Mouse (Mus musculus) kidney, embryonic 14.5 days (tissue): Measurements from ENCODE around the gene Rock2. TPM values are rescaled to one million over a fixed set of nuclear protein-coding genes. Genes with fewer than 3 reads are reported as not detected.

Source experiments
- ATAC-seq: fragments of 200-750 bp; cut with Nextera tagmentation; 2 replicates; pipeline ENCODE4 v1.8.0; 2017; ENCODE audit warnings: moderate number of reproducible peaks, mild to moderate bottlenecking, moderate TSS enrichment, moderate library complexity; ENCODE audit not compliant: low FRiP score, low TSS enrichment
- H3K27ac ChIP-seq: fragments of 300-500 bp; sonication (generic); 2 replicates; pipeline ENCODE4 v1.5.1; 2014; ENCODE audit warnings: low read depth, mild to moderate bottlenecking, low read length, moderate library complexity, mixed read lengths
- H3K27me3 ChIP-seq: fragments of 300-500 bp; sonication (generic); 2 replicates; pipeline ENCODE4 v1.6.1; 2014; ENCODE audit warnings: mild to moderate bottlenecking, low read length; ENCODE audit not compliant: control insufficient read depth, insufficient read depth
- H3K36me3 ChIP-seq: fragments of 300-500 bp; sonication (generic); 2 replicates; pipeline ENCODE4 v1.6.1; 2014; ENCODE audit warnings: low read length, mixed read lengths; ENCODE audit not compliant: control insufficient read depth, insufficient read depth
- H3K4me1 ChIP-seq: fragments of 300-500 bp; sonication (generic); 2 replicates; pipeline ENCODE4 v1.6.1; 2014; ENCODE audit warnings: low read length, mixed read lengths; ENCODE audit not compliant: control insufficient read depth, insufficient read depth
- H3K4me2 ChIP-seq: fragments of 300-500 bp; sonication (generic); replicated peaks from 2 replicates; pipeline ENCODE4 v1.6.1; 2014; ENCODE audit warnings: low read depth, mild to moderate bottlenecking, low read length
- H3K4me3 ChIP-seq: fragments of 300-500 bp; sonication (generic); 2 replicates; pipeline ENCODE4 v1.5.1; 2014; ENCODE audit warnings: mild to moderate bottlenecking, low read length
- H3K9ac ChIP-seq: fragments of 300-500 bp; sonication (generic); 2 replicates; pipeline ENCODE4 v1.6.1; 2014; ENCODE audit warnings: low read depth, mild to moderate bottlenecking, low read length, moderate library complexity
- H3K9me3 ChIP-seq: fragments of 300-500 bp; sonication (generic); 2 replicates; pipeline ENCODE4 v1.6.1; 2016; ENCODE audit warnings: low read length; ENCODE audit not compliant: control insufficient read depth
- WGBS: fragments of 180-500 bp; shearing (Covaris S2); extraction: QIAGEN DNeasy Blood & Tissue Kit; methylation state at CpG from one replicate; pipeline ENCODE4 v1.1.7; 2014; 5-methylcytosine and 5-hydroxymethylcytosine counted together
- polyA plus RNA-seq: library from polyadenylated mRNA; unstranded; fragments of >200 nt; fragmentation: Nextera tagmentation; extraction: Ambion mirVana; gene quantifications from 2 replicates; pipeline ENCODE4 v1.2.1, GENCODE M21; 2014

Rock2 gene
- polyA plus RNA-seq, 1 experiment from 2014 or later: 22.3 TPM

- Histone ChIP-seq H3K4me1 (no peaks in the 10 kb centered on the region), H3K9me3 (no peaks in the 10 kb centered on the region), H3K36me3 (no peaks in the 10 kb centered on the region), H3K4me3 (no peak overlapping the region), H3K27ac (no peak overlapping the region), H3K27me3 (no peaks in the 10 kb centered on the region), H3K9ac (no peak overlapping the region), H3K4me2 (no peak overlapping the region)
- WGBS: 80% methylated on average over 4 of the region's 4 CpGs
- no peak for ATAC-seq
Measured at GRCm38 (mm10) chr12:16858081-16858480, 36.6 kb upstream of the Rock2 start.

GRCm38 (mm10) chr12:16859781-16860180 is 34.9 kb upstream of the Rock2 start:
- Histone ChIP-seq H3K4me2 (no peak overlapping the region), H3K27me3 (no peaks in the 10 kb centered on the region), H3K36me3 (no peaks in the 10 kb centered on the region), H3K27ac (no peak overlapping the region), H3K4me1 (no peaks in the 10 kb centered on the region), H3K9me3 (no peaks in the 10 kb centered on the region), H3K4me3 (no peak overlapping the region), H3K9ac (no peak overlapping the region)
- ATAC-seq: no peak
- WGBS: 91% methylated on average over 2 of the region's 2 CpGs

- no peak overlapping the region for H3K4me3 ChIP-seq
- H3K27ac ChIP-seq: peak overlapping the region; percentile 67
- no peaks in the 10 kb centered on the region for H3K9me3 ChIP-seq
- no peak overlapping the region for H3K4me2 ChIP-seq
- H3K9ac ChIP-seq: no peak overlapping the region
- WGBS: 66% methylated on average over 1 of the region's 1 CpGs
- no peaks in the 10 kb centered on the region for H3K36me3 ChIP-seq
- ATAC-seq: 0 out of 2 replicates have a peak, but pooled peaks have one; percentile 41
- H3K27me3 ChIP-seq: no peaks in the 10 kb centered on the region
- peaks cover under 1% of the 10 kb centered on the region; the same call in 1 of the 2 replicates for H3K4me1 ChIP-seq
Measured at GRCm38 (mm10) chr12:16860533-16860932, 34.2 kb upstream of the Rock2 start.

- WGBS: 25% methylated on average over 3 of the region's 3 CpGs
- no peak overlapping the region for H3K4me3 ChIP-seq
- H3K27ac ChIP-seq: peak overlapping the region; percentile 67; the same call in 1 of the 2 replicates
- H3K9me3 ChIP-seq: no peaks in the 10 kb centered on the region
- peak; percentile 79 for ATAC-seq
- no peaks in the 10 kb centered on the region for H3K27me3 ChIP-seq
- H3K9ac ChIP-seq: no peak overlapping the region
- H3K36me3 ChIP-seq: no peaks in the 10 kb centered on the region
- peaks cover 5% of the 10 kb centered on the region; the same call in 1 of the 2 replicates for H3K4me1 ChIP-seq
- no peak overlapping the region for H3K4me2 ChIP-seq
Measured at GRCm38 (mm10) chr12:16860961-16861360, 33.7 kb upstream of the Rock2 start.

GRCm38 (mm10) chr12:16864477-16864876 is 30.2 kb upstream of the Rock2 start:
- Histone ChIP-seq H3K9ac (no peak overlapping the region), H3K4me1 (peaks cover 17% of the 10 kb centered on the region), H3K9me3 (no peaks in the 10 kb centered on the region), H3K4me3 (no peak overlapping the region), H3K27ac (no peak overlapping the region), H3K4me2 (no peak overlapping the region), H3K27me3 (no peaks in the 10 kb centered on the region), H3K36me3 (no peaks in the 10 kb centered on the region)
- 91% methylated on average over 4 of the region's 4 CpGs for WGBS
- ATAC-seq: no peak

GRCm38 (mm10) chr12:16865871-16866270 is 28.8 kb upstream of the Rock2 start:
- H3K4me1 ChIP-seq: peaks cover 25% of the 10 kb centered on the region
- H3K4me3 ChIP-seq: no peak overlapping the region
- ATAC-seq: no peak
- H3K9me3 ChIP-seq: no peaks in the 10 kb centered on the region
- WGBS: 19% methylated on average over 3 of the region's 3 CpGs
- no peak overlapping the region for H3K27ac ChIP-seq
- no peak overlapping the region for H3K9ac ChIP-seq
- H3K4me2 ChIP-seq: no peak overlapping the region
- no peaks in the 10 kb centered on the region for H3K36me3 ChIP-seq
- H3K27me3 ChIP-seq: no peaks in the 10 kb centered on the region

GRCm38 (mm10) chr12:16866460-16866859 is 28.2 kb upstream of the Rock2 start:
- peaks cover 25% of the 10 kb centered on the region for H3K4me1 ChIP-seq
- no peak overlapping the region for H3K9ac ChIP-seq
- H3K36me3 ChIP-seq: no peaks in the 10 kb centered on the region
- WGBS: 6% methylated on average over 3 of the region's 3 CpGs
- no peaks in the 10 kb centered on the region for H3K9me3 ChIP-seq
- ATAC-seq: peak; percentile 56
- no peak overlapping the region for H3K4me3 ChIP-seq
- no peak overlapping the region for H3K4me2 ChIP-seq
- no peaks in the 10 kb centered on the region for H3K27me3 ChIP-seq
- 0 out of 2 replicates have a peak overlapping the region, but pooled peaks have one; percentile 9 for H3K27ac ChIP-seq

GRCm38 (mm10) chr12:16867306-16867705 is 27.4 kb upstream of the Rock2 start:
- Histone ChIP-seq H3K27ac (no peak overlapping the region), H3K27me3 (no peaks in the 10 kb centered on the region), H3K9me3 (no peaks in the 10 kb centered on the region), H3K36me3 (no peaks in the 10 kb centered on the region), H3K4me2 (no peak overlapping the region), H3K4me3 (no peak overlapping the region), H3K9ac (no peak overlapping the region), H3K4me1 (peaks cover 25% of the 10 kb centered on the region)
- WGBS: 53% methylated on average over 7 of the region's 7 CpGs
- no peak for ATAC-seq

- no peaks in the 10 kb centered on the region for H3K9me3 ChIP-seq
- H3K27me3 ChIP-seq: no peaks in the 10 kb centered on the region
- peaks cover 25% of the 10 kb centered on the region for H3K4me1 ChIP-seq
- ATAC-seq: no peak
- no peak overlapping the region for H3K9ac ChIP-seq
- no peak overlapping the region for H3K27ac ChIP-seq
- no peak overlapping the region for H3K4me3 ChIP-seq
- WGBS: 79% methylated on average over 6 of the region's 6 CpGs
- H3K4me2 ChIP-seq: no peak overlapping the region
- no peaks in the 10 kb centered on the region for H3K36me3 ChIP-seq
Measured at GRCm38 (mm10) chr12:16868618-16869017, 26.1 kb upstream of the Rock2 start.
